Mouse (Mus musculus) kidney, embryonic 16.5 days (tissue): Measurements from ENCODE around the gene Zfp398. TPM values are rescaled to one million over a fixed set of nuclear protein-coding genes. Genes with fewer than 3 reads are reported as not detected.

Experiments
- ATAC-seq: fragments of 200-750 bp; cut with Nextera tagmentation; 2 replicates; pipeline ENCODE4 v1.8.0; 2017; ENCODE audit warnings: moderate TSS enrichment; ENCODE audit not compliant: low FRiP score, low TSS enrichment
- H3K27ac ChIP-seq: fragments of 300-500 bp; sonication (generic); 2 replicates; pipeline ENCODE4 v1.5.1; 2014; ENCODE audit warnings: low read length
- H3K27me3 ChIP-seq: fragments of 300-500 bp; sonication (generic); 2 replicates; pipeline ENCODE4 v1.6.1; 2014; ENCODE audit warnings: low read length, control low read depth, mixed read lengths; ENCODE audit not compliant: insufficient read depth
- H3K36me3 ChIP-seq: fragments of 300-500 bp; sonication (generic); 2 replicates; pipeline ENCODE4 v1.6.1; 2014; ENCODE audit warnings: low read length, control low read depth, mixed read lengths; ENCODE audit not compliant: insufficient read depth
- H3K4me1 ChIP-seq: fragments of 300-500 bp; sonication (generic); 2 replicates; pipeline ENCODE4 v1.6.1; 2014; ENCODE audit warnings: low read length, control low read depth, mixed read lengths; ENCODE audit not compliant: insufficient read depth
- H3K4me2 ChIP-seq: fragments of 300-500 bp; sonication (generic); replicated peaks from 2 replicates; pipeline ENCODE4 v1.6.1; 2014; ENCODE audit warnings: low read depth, low read length
- H3K4me3 ChIP-seq: fragments of 300-500 bp; sonication (generic); 2 replicates; pipeline ENCODE4 v1.5.1; 2014; ENCODE audit warnings: mild to moderate bottlenecking, low read length
- H3K9ac ChIP-seq: fragments of 300-500 bp; sonication (generic); replicated peaks from 2 replicates; pipeline ENCODE4 v1.6.1; 2014; ENCODE audit warnings: low read length
- H3K9me3 ChIP-seq: fragments of 300-500 bp; sonication (generic); 2 replicates; pipeline ENCODE4 v1.6.1; 2016; ENCODE audit warnings: low read length, control low read depth
- WGBS: fragments of 180-500 bp; shearing (Covaris S2); extraction: QIAGEN DNeasy Blood & Tissue Kit; methylation state at CpG from one replicate; pipeline ENCODE4 v1.1.7; 2014; 5-methylcytosine and 5-hydroxymethylcytosine counted together
- microRNA counts: library from miRNA; unstranded; fragments of <30 nt; microRNA quantifications from one replicate; lab custom pipeline; 2016
- microRNA-seq: library from miRNA; unstranded; fragments of <30 nt; microRNA quantifications from one replicate; pipeline ENCODE4, GENCODE M21; 2016
- polyA plus RNA-seq: library from polyadenylated mRNA; unstranded; fragments of >200 nt; fragmentation: Nextera tagmentation; extraction: Ambion mirVana; gene quantifications from 2 replicates; pipeline ENCODE4 v1.2.1, GENCODE M21; 2015

Zfp398 gene
- polyA plus RNA-seq, 1 experiment from 2014 or later = 9.1 TPM

GRCm38 (mm10) chr6:47909007-47909406 is 73.5 kb downstream of the Zfp398 start:
- no peak overlapping the region for H3K4me2 ChIP-seq
- peaks cover 10% of the 10 kb centered on the region; the same call in 1 of the 2 replicates for H3K9me3 ChIP-seq
- peaks cover 36% of the 10 kb centered on the region for H3K36me3 ChIP-seq
- no peaks in the 10 kb centered on the region for H3K27me3 ChIP-seq
- H3K4me3 ChIP-seq = no peak overlapping the region
- 68% methylated on average over 1 of the region's 1 CpGs for WGBS
- H3K9ac ChIP-seq = 0 out of 2 replicates have a peak overlapping the region, but pooled peaks have one; percentile 22
- no peak overlapping the region for H3K27ac ChIP-seq
- H3K4me1 ChIP-seq = no peaks in the 10 kb centered on the region
- ATAC-seq = no peak

GRCm38 (mm10) chr6:47911650-47912049 is 76.2 kb downstream of the Zfp398 start:
- H3K9me3 ChIP-seq = no peaks in the 10 kb centered on the region

GRCm38 (mm10) chr6:47912991-47913390 is 77.5 kb downstream of the Zfp398 start:
- Histone ChIP-seq H3K4me2 (no peak overlapping the region), H3K27me3 (no peaks in the 10 kb centered on the region), H3K36me3 (no peaks in the 10 kb centered on the region), H3K9me3 (no peaks in the 10 kb centered on the region), H3K27ac (no peak overlapping the region), H3K4me3 (no peak overlapping the region), H3K9ac (no peak overlapping the region), H3K4me1 (no peaks in the 10 kb centered on the region)
- WGBS = 56% methylated on average over 3 of the region's 3 CpGs
- no peak for ATAC-seq

More at GRCm38 (mm10) chr6:47911650-47912049, 76.2 kb downstream of the Zfp398 start:
- Histone ChIP-seq H3K27ac (no peak overlapping the region), H3K4me3 (no peak overlapping the region), H3K4me2 (no peak overlapping the region), H3K9ac (no peak overlapping the region), H3K27me3 (no peaks in the 10 kb centered on the region), H3K36me3 (peaks cover 9% of the 10 kb centered on the region; the same call in 1 of the 2 replicates), H3K4me1 (no peaks in the 10 kb centered on the region)
- WGBS = 60% methylated on average over 1 of the region's 1 CpGs
- ATAC-seq = no peak

- Histone ChIP-seq H3K4me1 (peaks cover 13% of the 10 kb centered on the region), H3K4me3 (no peak overlapping the region), H3K9ac (no peak overlapping the region), H3K27ac (no peak overlapping the region), H3K27me3 (no peaks in the 10 kb centered on the region), H3K9me3 (no peaks in the 10 kb centered on the region), H3K4me2 (no peak overlapping the region), H3K36me3 (no peaks in the 10 kb centered on the region)
- no peak for ATAC-seq
- WGBS = 76% methylated on average over 5 of the region's 5 CpGs
Observed at GRCm38 (mm10) chr6:47917051-47917450, 81.6 kb downstream of the Zfp398 start.

- H3K4me2 ChIP-seq = no peak overlapping the region
- no peak overlapping the region for H3K4me3 ChIP-seq
- no peak overlapping the region for H3K9ac ChIP-seq
- ATAC-seq = no peak
- H3K9me3 ChIP-seq = no peaks in the 10 kb centered on the region
- WGBS = 72% methylated on average over 3 of the region's 3 CpGs
- H3K36me3 ChIP-seq = no peaks in the 10 kb centered on the region
- no peaks in the 10 kb centered on the region for H3K27me3 ChIP-seq
- no peak overlapping the region for H3K27ac ChIP-seq
- peaks cover 20% of the 10 kb centered on the region for H3K4me1 ChIP-seq
Observed at GRCm38 (mm10) chr6:47918768-47919274, 83.4 kb downstream of the Zfp398 start.

GRCm38 (mm10) chr6:47919646-47920446 is 84.4 kb downstream of the Zfp398 start:
- H3K9ac ChIP-seq = peak overlapping the region; percentile 86
- whole genome bisulfite sequencing = 27% methylated on average over 11 of the region's 11 CpGs
- peak; percentile 7; the same call in 1 of the 2 replicates for ATAC-seq
- no peaks in the 10 kb centered on the region for H3K9me3 ChIP-seq
- H3K4me3 ChIP-seq = peak overlapping the region; percentile 75
- peak overlapping the region; percentile 99 for H3K27ac ChIP-seq
- peak overlapping the region; percentile 87 for H3K4me2 ChIP-seq
- no peaks in the 10 kb centered on the region for H3K36me3 ChIP-seq
- H3K27me3 ChIP-seq = no peaks in the 10 kb centered on the region
- H3K4me1 ChIP-seq = peaks cover 20% of the 10 kb centered on the region

- H3K36me3 ChIP-seq = no peaks in the 10 kb centered on the region
- H3K9ac ChIP-seq = peak within 1 kb of the TSS; percentile 86
- peak within 1 kb of the TSS; percentile 87 for H3K4me2 ChIP-seq
- ATAC-seq = peak; percentile 94
- H3K27me3 ChIP-seq = no peaks in the 10 kb centered on the region
- H3K27ac ChIP-seq = peak within 1 kb of the TSS; percentile 99
- H3K4me1 ChIP-seq = peaks cover 20% of the 10 kb centered on the region
- WGBS = under 1% methylated on average over 65 of the region's 67 CpGs
- no peaks in the 10 kb centered on the region for H3K9me3 ChIP-seq
- peak within 1 kb of the TSS; percentile 75 for H3K4me3 ChIP-seq
Observed at GRCm38 (mm10) chr6:47920447-47921340, 85.2 kb downstream of the Zfp398 start, which contains the start of gene Zfp212. Zfp212 (plus strand) TSS chr6:47920476.

MicroRNAs within 50 kb of the gene (microRNA counts, 519-probe panel; counts per million panel counts)
- microRNA mmu-miR-704 (lab: Ali Mortazavi, UCI) = 104 counts per million, percentile 35 among the panel's probes with 10 or more counts

Small RNAs within 50 kb of the gene (microRNA-seq; reads per million reads assigned to microRNA genes)
- not detected for gene Mir704

Other genes starting within 250 kb of the Zfp398 start
- gene Ezh2, start 240.3 kb upstream of the Zfp398 start, polyA plus RNA-seq = 85.0 and 98.1 TPM in 2 replicates
- gene Pdia4, start 22.2 kb upstream of the Zfp398 start, polyA plus RNA-seq = 397 and 399 TPM in 2 replicates
- 3.6 and 3.9 TPM in 2 replicates for gene Zfp786, start 4.8 kb upstream of the Zfp398 start, polyA plus RNA-seq
- 17.8 and 18.7 TPM in 2 replicates for gene Zfp282, start 41.5 kb downstream of the Zfp398 start, polyA plus RNA-seq
- 19.4 and 20.2 TPM in 2 replicates for gene Zfp212, start 84.8 kb downstream of the Zfp398 start, polyA plus RNA-seq
- gene Zfp956, start 117.7 kb downstream of the Zfp398 start, polyA plus RNA-seq = 8.9 and 11.0 TPM in 2 replicates
- gene Zfp777, start 213.2 kb downstream of the Zfp398 start, polyA plus RNA-seq = 7.9 and 9.0 TPM in 2 replicates